Mouse (Mus musculus): Measurements from ENCODE around the gene Sectm1a. TPM values are rescaled to one million over a fixed set of nuclear protein-coding genes. Genes with fewer than 3 reads are reported as not detected.

Sectm1a gene
- polyA plus RNA-seq, 1 experiment from 2014 or later, result 7.0 TPM

- Histone ChIP-seq H3K4me3 (ENCODE audit: low read length) (no peak overlapping the region), H3K4me1 (ENCODE audit: control insufficient read depth, insufficient read depth, low read length) (peaks cover 2% of the 10 kb centered on the region), H3K27ac (ENCODE audit: low read length) (no peak overlapping the region), H3K9me3 (ENCODE audit: control insufficient read depth, low read length) (no peaks in the 10 kb centered on the region), H3K4me2 (ENCODE audit: low read depth, low read length) (no peak overlapping the region), H3K36me3 (ENCODE audit: control insufficient read depth, insufficient read depth, low read length) (no peaks in the 10 kb centered on the region), H3K27me3 (replicated peaks; ENCODE audit: control insufficient read depth, insufficient read depth, low read length) (no peaks in the 10 kb centered on the region), H3K9ac (ENCODE audit: low read depth, low read length) (no peak overlapping the region)
- ATAC-seq, result 0 out of 2 replicates have a peak, but pooled peaks have one; percentile 32
- WGBS, result 66% methylated on average over 7 of the region's 7 CpGs
Observed at GRCm38 (mm10) chr11:121099762-121100161, 18.7 kb upstream of the Sectm1a start.

DNA sequence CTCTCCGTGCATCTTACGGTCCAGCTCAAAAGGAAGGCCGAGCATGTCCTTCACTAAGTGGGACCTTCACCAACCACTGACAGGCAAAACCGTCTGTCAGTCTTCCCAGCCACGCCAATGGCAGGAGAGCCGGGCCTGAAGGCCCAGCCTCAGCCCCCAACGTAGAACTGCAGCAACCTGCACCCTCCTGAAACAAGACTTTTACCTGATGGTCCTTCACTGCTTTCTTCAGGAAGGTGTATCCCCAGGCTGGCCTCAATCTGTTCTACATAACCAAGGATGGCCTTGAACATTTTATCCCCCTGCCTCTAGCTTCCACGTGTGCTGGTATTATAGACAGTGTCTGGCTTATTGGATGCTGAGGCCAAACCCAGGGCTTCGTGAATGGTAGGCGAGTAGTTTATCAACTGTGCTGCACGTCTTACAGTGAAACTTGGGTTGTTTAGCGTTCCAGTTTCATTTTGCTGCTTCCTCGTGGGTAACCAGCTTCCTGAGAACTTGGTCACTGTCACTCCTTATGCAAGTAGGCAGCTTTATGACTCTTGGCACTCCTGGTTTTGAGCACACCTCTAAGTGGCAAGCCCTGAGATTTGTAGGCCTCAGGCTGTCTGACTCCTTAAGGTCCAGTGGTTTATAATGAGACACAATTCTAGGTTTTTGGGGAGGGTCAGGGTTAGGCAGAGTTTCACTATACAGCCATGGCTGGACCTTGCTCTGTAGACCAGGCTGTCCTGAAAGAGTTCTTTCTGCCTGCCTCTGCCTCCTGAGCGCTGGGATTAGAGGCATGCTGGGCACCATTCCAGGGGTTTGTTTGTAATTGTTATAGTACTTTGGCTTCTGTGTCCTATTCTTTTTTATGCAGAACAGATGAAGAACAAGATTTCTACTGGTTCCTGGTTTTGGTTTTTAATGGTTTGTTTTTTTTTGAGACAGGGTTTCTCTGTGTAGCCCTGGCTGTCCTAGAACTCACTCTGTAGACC lies 11.9 kb upstream of the Sectm1a start:
- no peaks in the 10 kb centered on the region for H3K9me3 ChIP-seq (ENCODE audit: control insufficient read depth, low read length)
- 82% methylated on average over 14 of the region's 14 CpGs for WGBS
- no peak overlapping the region for H3K4me2 ChIP-seq (ENCODE audit: low read depth, low read length)
- no peak overlapping the region for H3K4me3 ChIP-seq (ENCODE audit: low read length)
- H3K9ac ChIP-seq (ENCODE audit: low read depth, low read length), result no peak overlapping the region
- H3K36me3 ChIP-seq (ENCODE audit: control insufficient read depth, insufficient read depth, low read length), result no peaks in the 10 kb centered on the region
- H3K27me3 ChIP-seq (replicated peaks; ENCODE audit: control insufficient read depth, insufficient read depth, low read length), result no peaks in the 10 kb centered on the region
- 0 out of 2 replicates have a peak, but pooled peaks have one; percentile 7 for ATAC-seq
- H3K27ac ChIP-seq (ENCODE audit: low read length), result peak overlapping the region; percentile 45
- H3K4me1 ChIP-seq (ENCODE audit: control insufficient read depth, insufficient read depth, low read length), result peaks cover 8% of the 10 kb centered on the region; the same call in 1 of the 2 replicates

GRCm38 (mm10) chr11:121090943-121091342 lies 9.9 kb upstream of the Sectm1a start:
- H3K36me3 ChIP-seq (ENCODE audit: control insufficient read depth, insufficient read depth, low read length), result no peaks in the 10 kb centered on the region
- H3K4me1 ChIP-seq (ENCODE audit: control insufficient read depth, insufficient read depth, low read length), result peaks cover 11% of the 10 kb centered on the region; the same call in 1 of the 2 replicates
- no peak overlapping the region for H3K4me3 ChIP-seq (ENCODE audit: low read length)
- no peak overlapping the region for H3K9ac ChIP-seq (ENCODE audit: low read depth, low read length)
- no peaks in the 10 kb centered on the region for H3K9me3 ChIP-seq (ENCODE audit: control insufficient read depth, low read length)
- H3K27ac ChIP-seq (ENCODE audit: low read length), result no peak overlapping the region
- no peak overlapping the region for H3K4me2 ChIP-seq (ENCODE audit: low read depth, low read length)
- WGBS, result 47% methylated on average over 4 of the region's 4 CpGs
- ATAC-seq, result no peak
- H3K27me3 ChIP-seq (replicated peaks; ENCODE audit: control insufficient read depth, insufficient read depth, low read length), result no peaks in the 10 kb centered on the region

DNA sequence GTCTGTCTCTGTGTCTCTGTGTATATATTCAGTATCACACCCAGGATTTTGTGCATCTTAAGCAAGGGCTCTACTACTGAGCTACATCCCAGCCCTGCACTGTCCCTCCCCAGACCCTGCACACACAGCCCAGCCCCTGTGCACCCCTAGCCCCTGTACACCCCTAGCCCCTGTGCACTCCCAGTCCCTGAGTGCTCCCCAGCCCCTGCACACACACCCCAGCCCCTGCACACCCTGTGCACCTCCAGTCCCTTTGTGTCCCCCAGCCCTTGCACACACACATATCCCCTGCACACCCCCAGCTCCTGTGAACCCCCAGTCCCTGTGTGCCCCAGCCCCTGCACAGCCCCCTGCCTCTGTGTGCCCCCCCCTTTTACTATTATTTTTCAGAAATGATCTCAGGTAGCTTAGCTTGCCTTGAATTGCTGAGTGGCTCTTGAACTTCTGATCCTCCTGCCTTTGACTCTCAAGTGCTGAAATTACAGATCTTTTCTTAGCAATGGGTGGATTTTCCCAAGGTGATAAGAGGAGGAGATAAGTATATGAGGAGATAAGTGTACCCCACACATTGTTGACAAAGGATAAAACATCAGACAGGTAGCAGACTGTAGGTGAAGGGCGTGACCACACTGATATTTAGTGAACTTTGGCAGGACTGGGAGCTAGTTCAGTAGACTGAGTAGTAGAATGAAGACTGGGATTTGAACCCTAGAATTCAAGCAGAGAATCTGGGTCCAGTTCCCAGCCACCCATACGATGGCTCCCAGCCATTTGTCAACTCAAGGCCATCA lies 8.9 kb upstream of the Sectm1a start:
- Histone ChIP-seq H3K36me3 (ENCODE audit: control insufficient read depth, insufficient read depth, low read length) (no peaks in the 10 kb centered on the region), H3K9ac (ENCODE audit: low read depth, low read length) (peak overlapping the region; percentile 54; the same call in 1 of the 2 replicates), H3K27me3 (replicated peaks; ENCODE audit: control insufficient read depth, insufficient read depth, low read length) (no peaks in the 10 kb centered on the region), H3K4me3 (ENCODE audit: low read length) (no peak overlapping the region), H3K9me3 (ENCODE audit: control insufficient read depth, low read length) (no peaks in the 10 kb centered on the region), H3K4me2 (ENCODE audit: low read depth, low read length) (peak overlapping the region; percentile 22; the same call in 1 of the 2 replicates), H3K4me1 (ENCODE audit: control insufficient read depth, insufficient read depth, low read length) (peaks cover 11% of the 10 kb centered on the region; the same call in 1 of the 2 replicates), H3K27ac (ENCODE audit: low read length) (peak overlapping the region; percentile 65)
- peak; percentile 79 for ATAC-seq
- WGBS, result 60% methylated on average over 2 of the region's 2 CpGs

DNA sequence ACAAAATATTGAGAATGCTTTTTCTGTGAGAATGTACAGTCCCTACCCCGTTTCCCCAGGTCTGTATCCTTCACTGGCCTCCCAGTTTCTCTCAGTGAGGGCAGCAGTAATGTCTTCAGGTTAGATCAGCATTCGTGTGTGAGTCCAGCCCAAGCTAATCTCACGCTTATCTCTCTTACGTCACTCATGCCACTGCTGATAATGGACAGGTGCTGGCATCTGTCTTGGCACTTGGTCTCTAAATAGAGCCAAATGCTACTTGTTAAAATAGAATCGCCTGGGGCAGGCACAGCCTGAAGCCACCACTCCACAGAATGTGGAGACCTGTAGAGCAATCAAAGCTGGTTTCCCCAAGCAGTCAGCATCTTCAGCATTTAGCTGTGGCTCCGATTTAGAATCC lies 8.0 kb upstream of the Sectm1a start:
- Histone ChIP-seq H3K9ac (ENCODE audit: low read depth, low read length) (no peak overlapping the region), H3K4me2 (ENCODE audit: low read depth, low read length) (no peak overlapping the region), H3K36me3 (ENCODE audit: control insufficient read depth, insufficient read depth, low read length) (no peaks in the 10 kb centered on the region), H3K4me1 (ENCODE audit: control insufficient read depth, insufficient read depth, low read length) (peaks cover 11% of the 10 kb centered on the region; the same call in 1 of the 2 replicates), H3K27me3 (replicated peaks; ENCODE audit: control insufficient read depth, insufficient read depth, low read length) (no peaks in the 10 kb centered on the region), H3K27ac (ENCODE audit: low read length) (no peak overlapping the region), H3K4me3 (ENCODE audit: low read length) (no peak overlapping the region), H3K9me3 (ENCODE audit: control insufficient read depth, low read length) (no peaks in the 10 kb centered on the region)
- ATAC-seq, result no peak
- WGBS, result 59% methylated on average over 6 of the region's 6 CpGs

GRCm38 (mm10) chr11:121086296-121086695 lies 5.3 kb upstream of the Sectm1a start:
- Histone ChIP-seq H3K27ac (ENCODE audit: low read length) (peak overlapping the region; percentile 90), H3K4me3 (ENCODE audit: low read length) (peak overlapping the region; percentile 23), H3K9ac (ENCODE audit: low read depth, low read length) (peak overlapping the region; percentile 31), H3K27me3 (replicated peaks; ENCODE audit: control insufficient read depth, insufficient read depth, low read length) (no peaks in the 10 kb centered on the region), H3K4me1 (ENCODE audit: control insufficient read depth, insufficient read depth, low read length) (peaks cover 16% of the 10 kb centered on the region; the same call in 1 of the 2 replicates), H3K36me3 (ENCODE audit: control insufficient read depth, insufficient read depth, low read length) (no peaks in the 10 kb centered on the region), H3K9me3 (ENCODE audit: control insufficient read depth, low read length) (no peaks in the 10 kb centered on the region), H3K4me2 (ENCODE audit: low read depth, low read length) (peak overlapping the region; percentile 27; the same call in 1 of the 2 replicates)
- WGBS, result 55% methylated on average over 4 of the region's 4 CpGs
- ATAC-seq, result peak; percentile 70

- peaks cover 16% of the 10 kb centered on the region; the same call in 1 of the 2 replicates for H3K4me1 ChIP-seq (ENCODE audit: control insufficient read depth, insufficient read depth, low read length)
- no peak overlapping the region for H3K4me3 ChIP-seq (ENCODE audit: low read length)
- H3K9ac ChIP-seq (ENCODE audit: low read depth, low read length), result peak overlapping the region; percentile 31; the same call in 1 of the 2 replicates
- no peaks in the 10 kb centered on the region for H3K27me3 ChIP-seq (replicated peaks; ENCODE audit: control insufficient read depth, insufficient read depth, low read length)
- no peaks in the 10 kb centered on the region for H3K9me3 ChIP-seq (ENCODE audit: control insufficient read depth, low read length)
- no peaks in the 10 kb centered on the region for H3K36me3 ChIP-seq (ENCODE audit: control insufficient read depth, insufficient read depth, low read length)
- peak overlapping the region; percentile 90 for H3K27ac ChIP-seq (ENCODE audit: low read length)
- ATAC-seq, result peak; percentile 68
- WGBS, result 48% methylated on average over 5 of the region's 5 CpGs
- peak overlapping the region; percentile 27; the same call in 1 of the 2 replicates for H3K4me2 ChIP-seq (ENCODE audit: low read depth, low read length)
Observed at GRCm38 (mm10) chr11:121085181-121085580, 4.2 kb upstream of the Sectm1a start.

DNA sequence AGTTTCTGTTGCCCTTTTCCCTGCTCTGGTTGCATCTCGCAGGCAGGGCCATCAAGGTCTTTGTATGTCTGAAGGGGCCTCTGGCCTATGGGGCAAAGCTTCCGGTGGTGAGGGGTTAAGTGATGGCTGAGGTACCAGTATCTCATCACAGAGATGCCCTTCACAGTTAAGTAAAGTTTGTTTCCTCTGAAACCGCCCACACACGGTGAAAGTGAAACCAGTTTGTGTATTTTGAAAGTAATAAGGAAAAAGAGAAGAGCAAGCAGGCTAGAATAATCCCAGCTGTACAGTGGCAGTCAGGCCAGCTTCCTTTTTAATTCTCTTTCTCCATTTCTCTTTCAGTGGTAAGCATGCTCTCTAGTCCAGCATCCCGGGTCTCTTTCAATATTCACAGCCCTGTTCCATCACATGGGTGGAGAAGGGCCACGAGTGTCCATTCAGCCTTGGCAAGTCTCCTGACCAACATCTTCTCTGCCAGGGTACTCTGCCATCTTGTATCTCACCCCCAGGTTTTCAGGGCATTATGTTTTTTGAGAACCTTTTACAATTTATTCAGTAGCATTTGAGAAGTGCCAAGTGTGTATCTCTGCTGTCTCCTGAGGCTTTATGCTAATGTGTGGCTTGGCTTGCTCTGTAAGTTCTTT lies 2.0 kb upstream of the Sectm1a start:
- no peaks in the 10 kb centered on the region for H3K27me3 ChIP-seq (replicated peaks; ENCODE audit: control insufficient read depth, insufficient read depth, low read length)
- no peak overlapping the region for H3K4me2 ChIP-seq (ENCODE audit: low read depth, low read length)
- no peak for ATAC-seq
- no peak overlapping the region for H3K9ac ChIP-seq (ENCODE audit: low read depth, low read length)
- peak overlapping the region; percentile 24; the same call in 1 of the 2 replicates for H3K27ac ChIP-seq (ENCODE audit: low read length)
- WGBS, result 59% methylated on average over 6 of the region's 6 CpGs
- no peaks in the 10 kb centered on the region for H3K9me3 ChIP-seq (ENCODE audit: control insufficient read depth, low read length)
- no peaks in the 10 kb centered on the region for H3K36me3 ChIP-seq (ENCODE audit: control insufficient read depth, insufficient read depth, low read length)
- H3K4me1 ChIP-seq (ENCODE audit: control insufficient read depth, insufficient read depth, low read length), result peaks cover 12% of the 10 kb centered on the region; the same call in 1 of the 2 replicates
- no peak overlapping the region for H3K4me3 ChIP-seq (ENCODE audit: low read length)
